Mouse (Mus musculus): Measurements from ENCODE around the gene Daam2. TPM values are rescaled to one million over a fixed set of nuclear protein-coding genes. Genes with fewer than 3 reads are reported as not detected.

Daam2 gene
- polyA plus RNA-seq (2014; fragmentation: Illumina TruSeq; extraction: RNeasy Lipid Tissue Mini Kit (QIAGEN cat#74804)), result 4.4 TPM

DNA sequence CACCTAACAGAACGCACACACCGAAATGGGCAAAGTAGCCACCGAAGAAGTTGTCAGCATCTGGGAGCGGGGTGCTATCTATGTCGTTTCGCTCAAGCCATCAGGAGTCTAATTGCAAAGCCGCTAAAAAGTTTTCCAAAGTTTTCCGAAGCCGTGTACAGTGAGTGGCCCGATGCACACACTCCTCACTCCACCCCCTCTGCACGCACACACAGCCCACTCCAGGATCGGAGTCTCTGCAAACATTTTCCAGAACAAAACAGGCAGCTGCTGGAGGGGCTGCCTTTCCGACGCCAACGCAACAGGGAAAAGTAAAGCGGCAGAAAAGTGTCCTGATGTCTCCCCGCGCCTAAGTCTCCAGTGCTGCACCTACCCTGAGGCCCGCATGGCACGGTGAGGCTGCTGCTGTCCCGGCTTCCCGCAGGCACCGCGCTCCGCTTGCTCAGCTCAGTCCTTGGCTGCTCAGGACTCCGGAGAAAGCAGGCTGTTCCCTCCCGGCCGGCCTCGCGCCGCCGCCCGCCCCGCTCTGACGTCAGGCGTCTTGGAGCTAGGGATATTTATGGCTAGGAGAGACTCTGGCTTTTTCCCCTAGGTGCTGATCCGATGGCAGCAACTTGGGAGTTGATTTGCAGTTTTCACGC, at the start of gene Daam2:
TSS of gene Daam2 (minus strand) at position 514 of the 641 bp plus-strand sequence.

GRCm38 (mm10) chr17:49428239-49428688, 135.9 kb downstream of the Daam2 start, which contains the start of gene Mocs1:
Mocs1 (plus strand) TSS chr17:49428362.

Other genes starting within 250 kb of the Daam2 start
- gene Mocs1, start 136.0 kb downstream of the Daam2 start, polyA plus RNA-seq (2014; fragmentation: Illumina TruSeq; extraction: RNeasy Lipid Tissue Mini Kit (QIAGEN cat#74804)), result 2.6 TPM
- gene Kif6, start 50.8 kb upstream of the Daam2 start, polyA plus RNA-seq (2014; fragmentation: Illumina TruSeq; extraction: RNeasy Lipid Tissue Mini Kit (QIAGEN cat#74804)), result 3.4 TPM